ENCODE assay signal across 9 mouse cellular contexts in genomic region chr1:132322711-132323542, GRCm38 (mm10). TPM values are rescaled to one million over a fixed set of nuclear protein-coding genes. Genes with fewer than 3 reads are reported as not detected.
A peak's percentile ranks its signal among the peaks of the same experiment; 100 is the strongest.
DNase-seq lines count a peak whose midpoint lies in the region; ATAC-seq and TF ChIP-seq lines count a peak whose summit lies in the region.
"Had no signal": no experiment of that assay in that cellular context is flagged by ENCODE, and none has a peak within 500 bp of the region (broad histone marks: within the 10 kb centered on the region; RNA-seq: fewer than 3 reads in every experiment).

No protein-coding gene starts in this region.

- no peaks in the 10 kb centered on the region for H3K9me3 ChIP-seq in hindbrain, embryonic 14.5 days (ENCODE audit: control insufficient read depth, low read length)
- no peaks in the 10 kb centered on the region for H3K9me3 ChIP-seq in lung, postnatal 0 days (ENCODE audit: low read length)
- no peaks in the 10 kb centered on the region for H3K9me3 ChIP-seq in stomach, postnatal 0 days (ENCODE audit: control insufficient read depth, low read length)
- H3K9me3 ChIP-seq: liver, embryonic 13.5 days had no signal

- TF ChIP-seq CTCF in lung, postnatal 0 days (IDR thresholded peaks at IDR 0.05) = peak; percentile 42
- TF ChIP-seq CTCF in stomach, postnatal 0 days (IDR thresholded peaks at IDR 0.05; ENCODE audit: low read depth) = no peak

- peak overlapping the region; percentile 16; the same call in 1 of the 2 replicates for H3K4me2 ChIP-seq in hindbrain, embryonic 14.5 days (replicated peaks)
- H3K4me2 ChIP-seq in lung, postnatal 0 days (replicated peaks; ENCODE audit: low read depth, low read length) = no peak overlapping the region
- no peak overlapping the region for H3K4me2 ChIP-seq in stomach, postnatal 0 days (replicated peaks; ENCODE audit: low read depth)
- H3K4me2 ChIP-seq: liver, embryonic 13.5 days had no signal

- 0 out of 2 replicates have a peak, but pooled peaks cover under 1% of the 10 kb centered on the region for H3K36me3 ChIP-seq in hindbrain, embryonic 14.5 days (replicated peaks; ENCODE audit: control insufficient read depth, insufficient read depth)
- 0 out of 2 replicates have a peak, but pooled peaks cover under 1% of the 10 kb centered on the region for H3K36me3 ChIP-seq in lung, postnatal 0 days (ENCODE audit: insufficient read depth, low read length)
- no peaks in the 10 kb centered on the region for H3K36me3 ChIP-seq in stomach, postnatal 0 days (ENCODE audit: control insufficient read depth, insufficient read depth, low read length)
- H3K36me3 ChIP-seq: liver, embryonic 13.5 days had no signal

- intact Hi-C loops in gastrocnemius, postnatal 14 days (cut with DNase I; ENCODE audit: low total_unique reads) = no loop called here

- WGBS in hindbrain, embryonic 14.5 days = 11% methylated on average over 13 of the region's 13 CpGs
- WGBS in lung, postnatal 0 days = 37% methylated on average over 13 of the region's 13 CpGs
- WGBS in stomach, postnatal 0 days = 35% methylated on average over 13 of the region's 13 CpGs

- H3K9ac ChIP-seq in hindbrain, embryonic 14.5 days = peak overlapping the region; percentile 55
- H3K9ac ChIP-seq in lung, postnatal 0 days (replicated peaks; ENCODE audit: low read depth) = no peak overlapping the region
- no peak overlapping the region for H3K9ac ChIP-seq in stomach, postnatal 0 days (ENCODE audit: low read length)
- H3K9ac ChIP-seq: liver, embryonic 13.5 days had no signal

- H3K4me3 ChIP-seq in brown adipose tissue, adult 24 weeks (ENCODE audit: insufficient read depth, low read depth, low read length) = no peak overlapping the region
- no peak overlapping the region for H3K4me3 ChIP-seq in hindbrain, embryonic 14.5 days (replicated peaks; ENCODE audit: low read length)
- H3K4me3 ChIP-seq in lung, postnatal 0 days (ENCODE audit: low read depth, low read length) = no peak overlapping the region
- no peak overlapping the region for H3K4me3 ChIP-seq in stomach, postnatal 0 days (ENCODE audit: low read depth, low read length)
- H3K4me3 ChIP-seq: liver, embryonic 13.5 days had no signal

- H3K27ac ChIP-seq in brown adipose tissue, adult 24 weeks (replicated peaks; ENCODE audit: low read depth, low read length) = peak overlapping the region; percentile 43
- H3K27ac ChIP-seq in hindbrain, embryonic 14.5 days = peak overlapping the region; percentile 94
- no peak overlapping the region for H3K27ac ChIP-seq in lung, postnatal 0 days (ENCODE audit: low read length)
- H3K27ac ChIP-seq in stomach, postnatal 0 days (replicated peaks) = 0 out of 2 replicates have a peak overlapping the region, but pooled peaks have one; percentile 13
- H3K27ac ChIP-seq: liver, embryonic 13.5 days had no signal

- ATAC-seq in hindbrain, embryonic 14.5 days (ENCODE audit: low FRiP score) = peak; percentile 88
- ATAC-seq in lung, postnatal 0 days = peak; percentile 37
- no peak for ATAC-seq in stomach, postnatal 0 days (ENCODE audit: low FRiP score, low TSS enrichment)

- peaks cover 17% of the 10 kb centered on the region for H3K4me1 ChIP-seq in brown adipose tissue, adult 24 weeks (ENCODE audit: control insufficient read depth, insufficient read depth, insufficient read length, low read length)
- H3K4me1 ChIP-seq in hindbrain, embryonic 14.5 days (replicated peaks; ENCODE audit: control insufficient read depth, insufficient read depth, low read length) = peaks cover 72% of the 10 kb centered on the region
- peaks cover 13% of the 10 kb centered on the region; the same call in 1 of the 2 replicates for H3K4me1 ChIP-seq in lung, postnatal 0 days (ENCODE audit: insufficient read depth, low read depth, low read length)
- 0 out of 2 replicates have a peak, but pooled peaks cover 2% of the 10 kb centered on the region for H3K4me1 ChIP-seq in stomach, postnatal 0 days (replicated peaks; ENCODE audit: control insufficient read depth, insufficient read depth)

- TF ChIP-seq EP300 in lung, postnatal 0 days (IDR thresholded peaks at IDR 0.05) = peak; percentile 64
- TF ChIP-seq EP300 in stomach, postnatal 0 days (optimal IDR thresholded peaks at IDR 0.05) = no peak

- no peaks in the 10 kb centered on the region for H3K27me3 ChIP-seq in hindbrain, embryonic 14.5 days (ENCODE audit: control insufficient read depth, insufficient read depth, low read length)
- no peaks in the 10 kb centered on the region for H3K27me3 ChIP-seq in lung, postnatal 0 days (replicated peaks; ENCODE audit: insufficient read depth, low read length)
- no peaks in the 10 kb centered on the region for H3K27me3 ChIP-seq in stomach, postnatal 0 days (ENCODE audit: control insufficient read depth, insufficient read depth, low read length)

- DNase-seq in Muller cell, postnatal 12 days (ENCODE audit: inconsistent ontology term) = peak; percentile 96
- peak; percentile 73 for DNase-seq in hindbrain, embryonic 14.5 days (ENCODE audit: low spot score)
- DNase-seq in lung, postnatal 0 days (ENCODE audit: low spot score) = peak; percentile 56
- no peak for DNase-seq in stomach, postnatal 0 days (ENCODE audit: low spot score)
- no peak for DNase-seq in gastrocnemius, postnatal 14 days
- DNase-seq in cerebellum, postnatal 36 days = no peak
- DNase-seq: liver, embryonic 13.5 days had no signal

RNA-seq across cellular contexts. Expression of gene Nuak2, which starts 7.0 kb away (rescaled TPM):
- polyA plus RNA-seq in brown adipose tissue, adult 24 weeks (2012; ENCODE audit: insufficient read depth, insufficient read length, missing spikeins) = 0.50 and 0.87 TPM in 2 replicates
- polyA plus RNA-seq in hindbrain, embryonic 14.5 days (2014; fragmentation: Nextera tagmentation; extraction: Ambion mirVana) = 10.7 and 14.0 TPM in 2 replicates
- polyA plus RNA-seq in lung, postnatal 0 days (2015; fragmentation: Nextera tagmentation; extraction: Ambion mirVana) = 11.9 and 12.1 TPM in 2 replicates
- polyA plus RNA-seq in stomach, postnatal 0 days (2015; fragmentation: Nextera tagmentation; extraction: Ambion mirVana) = 4.5 and 6.2 TPM in 2 replicates
- 1 to 10 TPM; 1.1 to 1.5 TPM for total RNA-seq in gastrocnemius, postnatal 14 days (2021)

RNA-seq across cellular contexts. Expression of gene Klhdc8a, which starts 24.5 kb away (rescaled TPM):
- not detected in 2 replicates for polyA plus RNA-seq in brown adipose tissue, adult 24 weeks (2012; ENCODE audit: insufficient read depth, insufficient read length, missing spikeins)
- polyA plus RNA-seq in hindbrain, embryonic 14.5 days (2014; fragmentation: Nextera tagmentation; extraction: Ambion mirVana) = 8.5 and 10.4 TPM in 2 replicates
- 4.1 and 4.4 TPM in 2 replicates for polyA plus RNA-seq in lung, postnatal 0 days (2015; fragmentation: Nextera tagmentation; extraction: Ambion mirVana)
- polyA plus RNA-seq in stomach, postnatal 0 days (2015; fragmentation: Nextera tagmentation; extraction: Ambion mirVana) = 0.31 and 0.34 TPM in 2 replicates
- total RNA-seq in gastrocnemius, postnatal 14 days (2021) = under 1 TPM; 0.39 to 0.42 TPM
- total RNA-seq: common myeloid progenitor, adult 5-6 weeks had no signal

Comparison
In these comparisons a context has a peak if more than half of its experiments do, and no peak if none do; other contexts are left out.
1. DNase-seq: peak in Muller cell, postnatal 12 days (single experiment), hindbrain, embryonic 14.5 days (single experiment) and lung, postnatal 0 days (single experiment); none in stomach, postnatal 0 days (single experiment), gastrocnemius, postnatal 14 days (single experiment) and cerebellum, postnatal 36 days (0 of 2).